Mouse (Mus musculus): ENCODE data around the gene Wdr93. TPM values are rescaled to one million over a fixed set of nuclear protein-coding genes. Genes with fewer than 3 reads are reported as not detected.
"Not testable (repeated sequence)": the region's sequence is repeated elsewhere in the genome, so short reads cannot be mapped to it uniquely, and the experiment has no call there.

Gene Wdr93
- polyA plus RNA-seq, 1 experiment: 6.7 TPM

GRCm38 (mm10) chr7:79747659-79748058 is 4.7 kb downstream of the Wdr93 start:
- DNase-seq (ENCODE audit: low read depth): no peak

- DNase-seq (ENCODE audit: low read depth): peak; percentile 96
Observed at GRCm38 (mm10) chr7:79749511-79749910, 6.5 kb downstream of the Wdr93 start.

- DNase-seq (ENCODE audit: low read depth): no peak
Observed at GRCm38 (mm10) chr7:79756334-79756733, 13.4 kb downstream of the Wdr93 start.

- DNase-seq (ENCODE audit: low read depth): no peak
Observed at GRCm38 (mm10) chr7:79758176-79758575, 15.2 kb downstream of the Wdr93 start.

- no peak for DNase-seq (ENCODE audit: low read depth)
Observed at GRCm38 (mm10) chr7:79759766-79760165, 16.8 kb downstream of the Wdr93 start.

GRCm38 (mm10) chr7:79761124-79761876 is 18.3 kb downstream of the Wdr93 start:
- no peak for DNase-seq (ENCODE audit: low read depth)

- no peak for DNase-seq (ENCODE audit: low read depth)
Observed at GRCm38 (mm10) chr7:79762106-79762505, 19.1 kb downstream of the Wdr93 start.

GRCm38 (mm10) chr7:79765991-79766390 is 23.0 kb downstream of the Wdr93 start:
- no peak for DNase-seq (ENCODE audit: low read depth)

- DNase-seq (ENCODE audit: low read depth): no peak
Observed at GRCm38 (mm10) chr7:79769664-79770063, 26.7 kb downstream of the Wdr93 start.

GRCm38 (mm10) chr7:79771561-79772512 is 28.9 kb downstream of the Wdr93 start:
- DNase-seq (ENCODE audit: low read depth): no peak

GRCm38 (mm10) chr7:79780647-79781626 is 38.0 kb downstream of the Wdr93 start:
- DNase-seq (ENCODE audit: low read depth): no peak

GRCm38 (mm10) chr7:79781826-79782515 is 39.0 kb downstream of the Wdr93 start:
- DNase-seq (ENCODE audit: low read depth): no peak

GRCm38 (mm10) chr7:79782516-79782855 is 39.5 kb downstream of the Wdr93 start:
- no peak for DNase-seq (ENCODE audit: low read depth)

GRCm38 (mm10) chr7:79786295-79786694 is 43.3 kb downstream of the Wdr93 start:
- DNase-seq (ENCODE audit: low read depth): no peak

- DNase-seq (ENCODE audit: low read depth): not testable (repeated sequence)
Observed at GRCm38 (mm10) chr7:79789812-79790211, 46.8 kb downstream of the Wdr93 start.

GRCm38 (mm10) chr7:79792635-79793421 is 49.9 kb downstream of the Wdr93 start:
- DNase-seq (ENCODE audit: low read depth): no peak

GRCm38 (mm10) chr7:79793688-79794087 is 50.7 kb downstream of the Wdr93 start, which contains the start of gene Mesp1:
Mesp1 (minus strand) TSS chr7:79793788.
- no peak for DNase-seq (ENCODE audit: low read depth)

GRCm38 (mm10) chr7:79798606-79799005 is 55.6 kb downstream of the Wdr93 start:
- no peak for DNase-seq (ENCODE audit: low read depth)

- DNase-seq (ENCODE audit: low read depth): no peak
Observed at GRCm38 (mm10) chr7:79799048-79799447, 56.1 kb downstream of the Wdr93 start.

GRCm38 (mm10) chr7:79799506-79799905 is 56.5 kb downstream of the Wdr93 start:
- DNase-seq (ENCODE audit: low read depth): no peak
